Mouse (Mus musculus): ENCODE results near the gene Ccdc124.

Ccdc124 gene

DNA sequence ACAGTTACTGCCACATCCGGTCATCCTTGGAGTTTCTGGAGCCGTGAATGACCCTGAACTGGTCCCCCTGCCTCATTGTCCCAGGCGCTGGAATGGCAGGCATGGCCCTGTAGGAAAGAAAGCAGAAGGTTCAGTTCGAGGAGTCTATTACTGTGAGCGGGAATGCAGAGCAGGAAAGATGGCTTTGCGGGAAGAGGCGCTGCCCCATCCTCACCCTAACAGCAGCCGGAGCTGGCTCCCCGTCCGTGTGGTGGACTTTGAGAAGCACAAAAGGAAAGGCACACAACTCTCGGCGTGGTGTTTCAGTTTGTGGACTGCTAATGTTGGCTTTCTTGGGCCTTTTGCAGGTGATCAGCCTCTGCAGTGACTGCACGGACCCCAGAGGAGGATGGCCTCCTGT lies 706 bp upstream of the Ccdc124 start:
- in situ Hi-C loops (cut with MboI, MseI): no loop called here

DNA sequence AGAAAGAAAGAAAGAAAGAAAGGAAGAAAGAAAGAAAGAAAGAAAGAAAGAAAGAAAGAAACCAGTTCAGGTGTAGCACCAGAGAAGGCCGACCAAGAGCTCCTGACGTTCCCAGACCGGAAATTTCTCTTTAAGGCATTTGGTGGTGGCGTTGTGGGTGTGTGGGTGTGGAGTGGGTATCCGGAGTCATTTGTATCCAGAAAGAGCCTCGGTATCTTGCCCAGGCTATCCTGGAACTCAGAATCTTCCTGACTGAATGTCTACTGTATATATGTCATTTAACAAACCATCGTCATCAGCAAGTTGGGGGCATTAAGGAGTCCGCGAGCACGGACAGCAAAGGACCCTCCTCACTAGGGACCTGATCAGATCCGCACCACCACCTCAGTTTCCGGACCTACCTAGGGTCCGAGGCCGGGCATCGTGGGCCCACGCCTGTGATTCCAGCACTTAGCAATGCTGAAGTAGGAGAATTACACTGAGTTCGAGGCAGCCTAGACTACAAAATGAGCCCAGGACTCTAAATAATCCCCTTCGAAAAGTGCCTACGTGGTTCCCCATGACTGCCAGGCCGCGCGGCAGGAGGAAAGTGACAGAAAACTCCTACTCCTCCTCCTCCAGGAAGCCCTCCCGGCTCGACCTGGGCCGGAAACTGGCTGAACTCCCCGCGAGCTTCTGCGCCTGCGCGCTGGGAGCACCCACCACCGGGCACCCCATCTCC lies 932 bp downstream of the Ccdc124 start:
- in situ Hi-C loops (cut with MboI, MseI): no loop called here

DNA sequence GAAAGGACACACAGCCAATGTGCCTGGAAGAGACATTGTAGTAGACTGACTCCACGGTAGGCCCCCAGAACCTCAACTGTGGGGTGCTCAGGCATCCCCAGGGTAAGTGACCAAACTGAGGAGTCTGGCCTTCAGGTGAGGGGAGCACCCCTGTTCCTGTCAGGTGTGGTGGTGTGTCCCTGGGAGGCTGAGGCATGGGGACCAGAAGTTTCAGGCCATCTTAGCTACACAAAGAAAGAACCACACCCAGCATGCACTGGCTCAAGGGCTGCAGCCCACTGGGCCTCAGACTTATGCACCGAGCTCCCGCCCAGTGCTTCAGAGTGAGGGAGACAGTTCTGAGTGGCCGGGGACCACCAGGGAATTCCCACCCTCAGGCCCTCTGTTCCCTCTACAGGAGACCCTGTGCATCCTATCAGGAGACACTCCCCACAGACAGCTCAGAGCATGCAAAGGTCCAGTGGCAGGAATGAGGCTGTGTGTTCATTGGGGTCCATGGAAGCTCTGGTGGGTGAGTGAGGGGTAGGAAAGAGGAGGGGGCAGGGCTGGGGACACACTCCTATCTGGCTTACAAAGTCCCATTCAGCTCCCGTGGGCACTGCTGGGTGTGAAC lies 2.4 kb downstream of the Ccdc124 start:
- in situ Hi-C loops (cut with MboI, MseI): no loop called here

DNA sequence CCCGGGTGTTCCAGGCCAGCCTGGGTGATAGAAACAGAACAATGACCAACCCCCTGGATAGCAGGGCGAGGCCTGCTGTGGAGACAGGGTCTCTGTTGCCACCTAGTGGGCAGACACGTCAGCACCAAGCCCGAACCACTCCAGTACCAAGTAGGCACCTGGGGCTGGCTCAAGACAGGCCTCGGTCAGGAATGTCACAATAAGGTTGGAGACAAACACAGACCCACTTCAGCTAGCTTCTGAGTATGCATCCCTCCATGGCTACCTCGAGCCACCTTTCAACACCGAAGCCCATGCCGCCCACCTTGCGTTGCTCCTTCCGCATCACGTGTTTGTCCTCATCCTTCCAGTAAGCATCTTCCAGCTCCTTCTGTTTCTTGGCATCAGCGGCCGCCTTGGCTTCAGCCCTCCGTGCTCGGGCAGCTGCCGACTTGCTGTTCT lies 4.1 kb downstream of the Ccdc124 start:
- in situ Hi-C loops (cut with MboI, MseI): loop anchor here (10.0 kb wide), 1 partner anchor 1055 kb away; no protein-coding TSS in a partner anchor

DNA sequence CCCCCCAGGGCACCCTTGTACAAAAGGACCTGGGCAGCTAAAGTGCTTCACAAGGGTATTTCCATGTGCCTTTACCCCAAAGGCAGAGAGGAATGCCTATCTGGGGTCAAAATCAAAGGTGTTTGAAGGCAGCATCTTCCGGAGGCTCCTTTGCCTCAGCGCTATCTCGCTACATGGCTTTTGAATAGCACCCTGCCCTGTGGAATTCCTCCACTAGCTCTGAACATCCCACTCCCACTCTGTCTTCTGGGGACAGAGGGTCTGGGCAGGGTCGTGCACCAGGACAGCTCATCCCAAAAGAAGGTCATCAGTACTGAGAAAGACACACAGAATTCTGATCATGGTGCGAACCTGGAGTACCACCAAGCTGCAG lies 4.5 kb downstream of the Ccdc124 start:
- in situ Hi-C loops (cut with MboI, MseI): loop anchor here (10.0 kb wide), 1 partner anchor 1056 kb away; no protein-coding TSS in a partner anchor

DNA sequence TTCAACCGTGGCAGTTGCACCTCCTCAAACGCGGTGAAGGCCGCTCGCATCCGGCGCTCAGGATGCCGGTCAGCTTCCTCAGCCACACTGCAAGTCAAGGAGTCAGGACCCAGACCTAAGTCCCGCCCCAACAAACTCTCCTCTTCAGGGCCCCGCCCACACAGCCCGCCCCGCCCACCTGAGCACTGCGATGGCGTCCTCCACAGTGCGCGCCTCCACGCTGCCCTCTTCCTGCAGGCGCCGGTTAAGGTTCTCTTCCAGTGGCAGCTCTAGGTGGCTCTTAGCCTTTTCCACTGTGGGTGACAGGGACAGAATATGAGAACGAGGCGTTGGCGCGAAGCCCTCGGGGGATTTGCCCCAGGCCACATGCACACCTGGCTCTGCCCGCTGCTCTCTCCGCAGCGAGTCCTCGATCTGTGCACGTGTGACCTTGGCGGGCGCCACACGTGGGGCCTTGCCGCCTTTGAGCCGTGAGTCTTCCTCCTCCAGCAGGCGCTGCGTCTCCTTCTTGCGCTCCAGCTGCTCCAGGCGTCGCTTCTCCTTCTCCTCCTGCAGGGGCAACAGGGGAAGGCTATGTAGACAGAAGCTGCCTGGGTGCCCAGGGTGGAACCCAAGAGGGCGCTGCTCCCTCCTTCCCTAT lies 5.1 kb downstream of the Ccdc124 start:
- in situ Hi-C loops (cut with MboI, MseI): loop anchor here (10.0 kb wide), 1 partner anchor 1056 kb away; no protein-coding TSS in a partner anchor

DNA sequence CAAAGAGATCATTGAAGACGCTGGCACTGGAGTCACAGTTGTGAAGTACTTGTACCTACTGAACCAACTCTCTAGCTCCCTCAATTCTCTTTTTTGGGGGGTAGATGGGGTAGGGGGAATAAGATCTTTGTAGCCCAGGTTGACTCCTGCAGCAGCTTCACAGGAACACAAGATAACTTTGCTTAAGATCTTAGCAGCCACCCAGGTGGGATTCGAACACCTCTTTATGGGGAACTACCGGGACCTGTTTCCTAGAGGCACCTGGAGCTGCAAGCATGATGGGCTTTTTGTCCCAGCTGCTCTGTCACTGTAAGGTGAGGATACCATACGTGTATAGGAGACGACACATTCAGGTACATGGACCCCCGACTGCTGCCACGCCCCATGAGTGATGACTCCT lies 7.2 kb downstream of the Ccdc124 start:
- in situ Hi-C loops (cut with MboI, MseI): loop anchor here (10.0 kb wide), 1 partner anchor 1058 kb away; no protein-coding TSS in a partner anchor

DNA sequence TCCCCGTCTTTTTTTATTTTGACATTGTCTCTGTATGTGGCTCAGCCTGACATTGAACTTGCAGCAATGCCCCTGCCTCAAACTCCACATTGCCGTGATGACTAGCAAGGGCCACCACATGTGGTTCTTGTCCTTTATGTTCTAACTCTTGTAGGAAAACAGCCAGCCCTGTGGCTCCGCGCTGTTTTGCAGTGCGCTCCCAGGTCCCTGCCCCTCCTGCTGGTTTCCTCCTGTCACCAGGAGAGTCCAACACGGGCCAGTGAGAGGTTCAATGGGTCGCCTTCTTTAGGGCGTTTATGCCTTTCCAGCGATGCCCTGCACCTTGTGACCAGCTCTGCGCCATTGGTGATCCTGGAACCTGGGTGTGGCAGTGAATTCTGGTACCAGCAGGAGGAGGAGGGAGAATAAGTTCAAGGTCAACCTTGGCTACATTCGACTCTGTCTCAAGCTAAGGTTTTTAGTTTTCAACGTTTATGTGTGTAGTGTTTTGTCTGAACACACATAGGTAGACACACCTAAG lies 7.7 kb downstream of the Ccdc124 start:
- in situ Hi-C loops (cut with MboI, MseI): loop anchor here (10.0 kb wide), 1 partner anchor 1059 kb away; no protein-coding TSS in a partner anchor

DNA sequence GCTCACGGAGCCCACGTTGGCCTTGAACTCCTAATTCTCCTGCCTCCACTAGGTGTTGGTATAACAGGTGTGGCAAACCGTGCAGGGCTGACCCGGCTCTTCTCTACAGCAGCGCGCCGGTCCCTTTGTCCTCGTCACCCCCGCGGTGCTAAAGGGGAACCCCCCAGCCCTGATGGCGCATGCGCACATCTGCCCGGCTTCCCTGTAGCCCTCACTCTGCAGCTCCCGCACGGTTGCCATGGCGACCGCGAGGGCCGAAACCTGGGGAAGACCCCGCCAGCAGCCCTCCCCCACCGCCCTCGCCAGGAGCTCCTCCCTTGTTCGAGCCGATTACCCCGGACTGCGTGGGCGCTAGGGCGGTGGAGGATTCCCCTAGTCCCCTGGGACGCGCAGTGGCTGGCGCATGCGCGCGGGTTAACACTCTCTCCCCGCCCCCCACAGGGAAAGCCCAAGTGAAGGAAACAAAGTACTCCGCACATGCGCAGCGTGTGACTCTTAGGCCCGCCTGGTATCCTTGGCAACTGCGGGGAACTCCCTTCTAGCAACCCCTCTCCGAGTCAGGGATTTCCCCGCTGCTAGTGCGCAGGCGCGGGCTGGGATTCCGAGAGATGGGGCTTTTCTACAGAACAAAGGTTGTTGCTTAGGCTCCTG lies 8.3 kb downstream of the Ccdc124 start:
- in situ Hi-C loops (cut with MboI, MseI): loop anchor here (10.0 kb wide), 1 partner anchor 1059 kb away; no protein-coding TSS in a partner anchor

DNA sequence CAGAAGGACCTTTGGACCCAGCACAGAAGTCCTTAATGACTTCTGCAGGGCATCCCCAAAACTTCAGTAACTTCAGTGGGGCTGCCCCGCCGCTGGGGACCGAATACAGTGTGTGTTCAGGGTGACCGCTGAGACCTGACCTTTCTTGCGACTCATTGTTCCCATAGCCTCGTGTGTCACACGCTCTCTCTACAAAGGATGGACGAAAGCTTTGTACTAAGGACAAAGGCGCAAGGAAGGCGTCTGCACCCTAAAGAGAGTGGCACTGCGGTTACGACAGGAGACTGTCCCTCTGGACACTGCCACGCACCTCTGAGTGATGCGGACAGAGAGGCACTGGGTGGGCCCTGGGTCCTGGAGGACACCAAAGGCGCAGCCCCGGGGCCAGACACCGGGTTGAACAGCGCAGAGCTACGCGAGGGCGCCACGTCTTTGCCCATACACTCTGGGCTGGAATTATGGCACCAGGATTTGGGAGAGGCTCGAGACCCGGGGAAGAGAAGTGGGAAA lies 9.0 kb downstream of the Ccdc124 start:
- in situ Hi-C loops (cut with MboI, MseI): loop anchor here (5.0 to 10.0 kb wide), 2 partner anchors 52 to 1060 kb away; no protein-coding TSS in a partner anchor

DNA sequence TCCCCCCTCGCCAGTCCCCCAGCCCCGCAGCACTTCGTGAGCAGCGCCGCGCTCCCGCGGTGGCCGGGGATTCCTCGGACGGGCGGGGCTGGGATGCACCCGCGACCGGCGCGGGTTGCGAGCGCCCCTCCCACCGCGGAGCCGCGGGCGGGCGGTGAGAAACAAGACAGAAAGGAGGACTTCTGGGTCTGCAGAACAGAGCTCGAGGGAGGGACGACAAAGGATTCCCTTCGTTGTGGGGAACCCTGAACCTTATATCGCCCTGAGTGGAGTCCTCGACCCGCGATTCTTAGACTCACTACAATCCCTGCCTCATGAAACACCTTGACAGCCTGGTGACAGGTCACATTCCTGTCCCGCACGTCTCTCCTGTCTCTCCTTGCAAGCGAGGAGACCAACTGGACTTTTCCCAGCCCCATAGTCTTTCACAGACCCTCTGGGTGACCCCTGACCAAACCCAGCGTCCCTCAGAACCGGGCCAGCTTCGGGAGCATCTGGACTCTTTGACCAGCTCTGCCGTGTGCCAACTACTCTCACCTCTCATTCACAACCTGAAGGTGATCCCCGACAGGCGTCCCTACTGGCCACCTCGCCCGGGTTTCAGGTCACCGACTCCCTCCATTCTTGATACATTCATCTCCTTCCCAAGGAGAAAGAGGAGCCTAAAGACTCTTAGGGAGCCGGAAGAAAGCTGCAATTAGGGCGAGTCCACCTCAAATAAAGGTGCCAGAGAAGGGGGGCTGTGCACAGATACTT lies 9.6 kb downstream of the Ccdc124 start:
- in situ Hi-C loops (cut with MboI, MseI): loop anchor here (5.0 to 10.0 kb wide), 2 partner anchors 52 to 1061 kb away; no protein-coding TSS in a partner anchor

DNA sequence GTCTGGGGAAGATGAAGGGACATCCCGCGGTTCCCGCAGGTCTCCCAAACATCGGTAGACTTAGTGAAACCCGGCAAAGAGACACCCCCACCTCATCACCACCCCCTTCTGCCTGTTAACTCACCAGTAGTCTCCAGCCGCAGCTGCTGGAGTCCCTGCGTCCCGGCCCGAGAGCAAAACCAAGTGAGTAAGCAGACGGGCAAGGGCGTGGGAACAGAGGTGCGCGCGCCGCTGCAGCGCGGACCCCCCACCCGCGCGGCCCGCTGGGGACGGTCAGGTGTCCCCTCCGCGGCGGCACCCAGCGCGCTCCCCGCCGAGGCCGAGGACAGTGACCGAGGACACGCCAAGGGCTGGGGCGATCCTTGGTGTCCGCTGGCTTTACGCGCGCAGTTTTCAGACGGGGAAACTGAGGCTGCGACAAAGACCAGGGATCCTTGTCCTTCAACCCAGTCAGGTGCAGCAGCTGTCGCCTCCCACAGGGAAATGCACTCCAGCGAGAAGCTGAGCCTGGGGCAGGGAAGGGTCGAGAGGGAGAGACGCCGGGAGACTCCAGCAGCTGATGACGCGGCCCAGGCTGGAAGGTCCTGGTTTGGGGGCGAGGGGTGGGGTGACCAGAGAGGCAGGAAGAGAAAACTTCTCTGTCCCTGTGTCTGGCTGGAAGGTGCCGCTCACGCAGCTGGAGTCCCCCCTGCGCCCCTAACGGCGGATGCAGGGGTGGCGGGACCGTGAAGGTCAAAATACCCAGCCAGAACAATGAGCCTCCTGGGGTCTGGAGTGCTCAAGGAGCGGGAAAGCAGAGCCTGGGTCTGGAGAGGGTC lies 10.7 kb downstream of the Ccdc124 start, which contains the start of gene Kcnn1:
TSS of gene Kcnn1 (minus strand) at position 435 of the 818 bp plus-strand sequence.
- in situ Hi-C loops (cut with MboI, MseI): loop anchor here (5.0 to 10.0 kb wide), 2 partner anchors 51 to 1062 kb away; no protein-coding TSS in a partner anchor

DNA sequence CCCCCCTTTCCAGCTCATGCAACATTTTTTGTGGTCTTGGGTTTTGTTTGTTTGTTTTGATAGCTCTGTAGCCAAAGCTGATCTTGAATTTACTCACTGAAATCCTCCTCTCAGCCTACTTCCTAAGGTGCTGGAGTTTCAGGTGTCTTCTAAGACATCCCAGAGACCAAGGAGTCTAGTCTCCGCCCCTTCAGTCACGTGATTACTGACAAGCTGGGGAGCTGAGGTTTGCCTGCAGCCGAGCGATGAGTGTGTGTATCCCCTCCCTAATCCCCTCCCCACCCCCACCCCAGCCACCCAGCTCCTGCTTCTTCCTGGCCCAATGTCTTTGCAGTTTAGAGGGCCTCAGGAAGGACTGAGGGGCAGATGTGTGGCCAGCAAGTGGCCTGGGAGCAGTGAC lies 16.2 kb downstream of the Ccdc124 start:
- in situ Hi-C loops (cut with MboI, MseI): no loop called here

DNA sequence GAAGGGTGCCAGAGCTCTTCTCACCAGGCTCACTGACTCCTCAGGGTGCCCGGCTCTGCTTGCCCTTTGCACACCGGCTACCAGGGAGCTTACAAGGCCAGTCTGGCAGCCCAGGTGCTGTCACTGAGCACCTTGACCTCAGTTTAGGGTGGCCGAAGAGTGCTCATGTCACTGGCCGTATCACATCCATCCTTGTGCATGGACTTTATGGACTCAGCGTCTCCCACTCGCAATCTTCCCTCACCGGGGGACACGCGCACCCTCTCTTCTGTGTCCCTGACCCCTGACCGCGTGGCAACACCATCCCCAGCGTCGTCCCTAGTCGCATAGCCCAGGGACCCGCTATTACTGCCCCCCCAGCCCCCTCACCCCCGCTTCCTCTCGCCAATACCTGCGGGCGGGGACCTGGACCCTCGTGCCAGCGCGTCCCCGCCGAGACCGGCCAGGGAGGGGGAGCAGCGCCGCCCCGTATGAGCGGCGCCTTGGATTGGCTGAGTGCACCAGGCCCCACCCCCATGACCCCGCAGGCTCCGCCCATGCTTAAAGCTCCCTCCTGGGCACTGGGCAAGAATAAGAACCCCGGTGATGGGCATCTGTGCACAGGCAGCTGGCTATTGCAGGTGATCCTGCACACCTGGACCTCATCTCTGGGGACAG lies 17.1 kb downstream of the Ccdc124 start:
- in situ Hi-C loops (cut with MboI, MseI): no loop called here

DNA sequence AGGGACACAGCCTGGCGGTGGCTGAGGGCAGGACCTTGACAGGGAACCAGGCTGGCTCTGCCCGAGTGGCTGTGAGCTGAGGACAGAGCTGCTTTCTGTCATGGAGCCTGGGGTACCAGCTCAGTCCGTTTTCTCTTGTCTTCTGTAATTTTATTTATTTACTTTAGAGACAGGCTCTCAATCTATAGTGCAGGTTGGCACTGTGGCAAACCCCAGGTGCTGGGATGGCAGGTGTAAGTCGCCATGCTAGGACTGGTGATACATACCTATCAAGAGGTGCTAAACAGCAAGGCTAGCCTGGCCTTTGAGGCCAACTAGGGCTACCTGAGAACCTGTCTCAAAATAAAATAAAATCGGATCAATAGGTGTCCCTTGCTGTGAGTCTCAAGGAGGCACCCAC lies 17.7 kb downstream of the Ccdc124 start:
- in situ Hi-C loops (cut with MboI, MseI): no loop called here

DNA sequence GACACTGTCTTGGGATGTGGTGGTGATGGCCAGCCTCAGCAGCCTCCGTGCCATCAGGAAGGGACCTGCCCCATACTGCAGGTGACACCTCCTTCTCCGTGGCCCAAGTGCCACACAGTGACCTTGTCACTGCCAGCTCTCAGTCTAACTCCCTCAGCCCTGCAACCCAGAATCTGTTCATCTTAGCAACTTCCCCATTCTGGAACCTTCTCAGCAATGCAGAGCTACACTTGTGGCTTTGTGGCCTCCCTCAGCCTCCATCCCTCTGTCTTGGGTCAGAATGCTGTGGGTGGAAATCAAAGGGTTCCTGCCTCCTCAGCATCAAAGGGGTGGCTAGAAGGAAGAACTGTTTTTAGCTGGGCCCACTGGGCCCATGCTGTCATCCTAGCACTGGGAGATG lies 19.9 kb downstream of the Ccdc124 start:
- in situ Hi-C loops (cut with MboI, MseI): no loop called here

DNA sequence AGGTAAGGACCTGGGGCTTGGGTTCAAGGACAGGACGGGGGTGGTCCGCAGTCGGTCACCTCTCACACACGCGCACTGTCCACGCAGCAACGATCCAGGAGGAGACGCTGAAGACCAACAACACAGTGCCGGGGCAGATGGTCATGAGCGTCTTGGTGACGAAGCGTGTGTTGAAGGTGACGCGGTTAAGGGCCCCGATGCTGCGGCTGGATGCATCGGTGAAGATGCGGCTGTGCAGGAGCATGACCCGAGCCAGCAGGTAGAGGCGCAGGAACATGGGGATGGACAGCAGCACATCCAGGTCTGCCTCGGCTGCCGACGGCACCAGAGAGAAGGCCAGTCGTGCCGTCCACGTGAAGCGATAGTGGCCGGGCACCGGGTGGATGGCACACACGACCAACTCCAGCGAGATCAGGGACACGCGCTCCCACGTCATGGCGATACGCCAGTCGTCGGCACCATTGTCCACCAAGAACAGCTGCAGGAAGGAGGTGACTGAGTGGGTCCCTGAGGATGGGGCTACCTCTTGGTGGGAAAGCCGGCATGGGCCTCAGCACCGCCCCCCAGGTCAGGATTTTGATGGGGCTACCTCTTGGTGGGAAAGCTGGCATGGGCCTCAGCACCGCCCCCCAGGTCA lies 21.0 kb downstream of the Ccdc124 start:
- in situ Hi-C loops (cut with MboI, MseI): no loop called here

DNA sequence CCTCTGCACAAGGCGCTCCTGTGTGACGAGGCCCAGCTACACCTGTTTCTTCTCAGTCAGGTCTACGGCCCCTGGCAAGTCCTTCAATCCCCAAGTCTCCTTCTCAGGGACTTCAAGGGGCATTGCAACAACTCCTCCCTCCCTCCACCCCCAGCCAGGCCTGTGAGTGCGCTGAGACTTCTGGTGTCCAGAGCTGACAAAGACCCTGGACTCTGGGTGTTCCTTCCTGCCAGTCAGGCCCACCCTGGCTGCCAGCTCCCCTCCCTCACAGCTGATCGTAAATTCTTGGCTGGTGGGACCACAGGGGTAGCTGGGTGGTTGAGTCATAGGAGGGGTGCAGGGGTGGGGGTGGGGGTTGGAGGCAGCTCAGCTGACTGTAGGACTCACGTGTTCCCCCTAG lies 21.9 kb downstream of the Ccdc124 start:
- in situ Hi-C loops (cut with MboI, MseI): no loop called here

DNA sequence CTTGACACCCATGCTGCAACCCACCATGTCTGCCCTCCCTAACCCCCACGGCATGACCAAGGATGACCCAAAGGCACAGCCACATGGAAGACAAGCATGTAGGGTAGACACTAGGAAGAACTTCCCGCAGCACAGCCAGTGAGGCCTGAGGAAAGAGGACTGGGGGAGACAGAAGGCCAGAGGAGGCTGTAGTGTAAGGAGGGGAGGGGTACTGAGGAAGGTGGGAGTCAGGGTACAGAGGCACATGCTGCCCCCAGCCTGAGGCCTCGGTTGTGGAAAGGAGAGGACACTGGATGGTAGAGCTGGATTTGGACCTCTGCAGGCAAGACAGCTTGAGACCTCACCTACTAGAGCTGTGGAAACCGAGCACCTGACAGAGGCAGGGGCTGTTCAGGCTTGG lies 22.8 kb downstream of the Ccdc124 start:
- in situ Hi-C loops (cut with MboI, MseI): no loop called here
